Mouse (Mus musculus) left cerebral cortex, postnatal 25 days (tissue): ENCODE results near the gene Cox5a. TPM values are rescaled to one million over a fixed set of nuclear protein-coding genes. Genes with fewer than 3 reads are reported as not detected.

Experiments
- DNase-seq, 2 experiments: peaks; one replicate each; pipeline ENCODE4 v3.0.0; 2022; ENCODE audit warnings: low spot score in 2 of 2, mixed read lengths in 1 of 2
- intact Hi-C: fragments of 180-260 bp; cut with DNase I; formaldehyde crosslinking; loops from one replicate; pipeline ENCODE4 v1.15.1; 2025
- total RNA-seq, 2 experiments: library from RNA; stranded (reverse); gene quantifications; 2 replicates each; pipeline ENCODE4 v1.2.3; 2021

Gene Cox5a
- total RNA-seq, 2 experiments from 2014 or later: 423 to 447 TPM

DNA sequence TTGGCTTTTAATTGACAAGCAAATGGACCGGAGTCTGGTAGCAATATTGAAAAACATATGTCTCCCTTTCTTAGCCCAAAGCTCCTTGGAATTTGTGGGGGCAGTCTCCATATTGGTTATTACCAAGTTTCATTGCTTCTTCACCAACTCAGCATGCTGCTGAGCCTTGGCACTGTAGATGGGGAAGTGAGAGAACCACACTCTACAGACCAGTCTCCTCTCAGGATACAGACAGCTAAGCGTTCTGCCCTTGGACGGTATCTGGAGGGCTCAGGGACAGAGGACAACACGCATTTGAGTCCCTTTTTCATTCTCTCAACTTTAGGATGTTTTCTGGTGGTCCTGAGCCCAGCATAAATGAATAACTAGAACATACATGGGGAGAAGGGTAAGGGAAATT is 37.6 kb downstream of the Cox5a start:
- no peak for DNase-seq
- intact Hi-C loops: no loop called here

DNA sequence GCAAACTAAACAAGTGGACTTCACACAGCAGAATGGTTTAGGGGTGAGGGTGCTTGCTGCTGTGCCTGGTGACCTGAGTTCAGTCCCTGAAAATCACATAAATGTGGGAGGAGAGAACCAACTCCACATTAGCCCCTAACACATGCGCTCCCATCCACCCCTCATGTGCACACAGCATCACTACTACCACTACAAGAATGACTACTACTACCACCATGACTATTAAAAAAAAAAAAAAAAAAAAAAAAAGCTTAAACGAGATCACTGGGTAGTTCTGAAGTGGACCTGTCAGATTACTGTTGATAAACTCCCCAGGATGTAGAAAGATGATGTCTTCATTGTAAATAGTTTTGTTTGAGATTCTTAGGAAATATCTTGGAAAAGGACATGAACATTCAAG is 38.5 kb downstream of the Cox5a start:
- intact Hi-C loops: no loop called here

DNA sequence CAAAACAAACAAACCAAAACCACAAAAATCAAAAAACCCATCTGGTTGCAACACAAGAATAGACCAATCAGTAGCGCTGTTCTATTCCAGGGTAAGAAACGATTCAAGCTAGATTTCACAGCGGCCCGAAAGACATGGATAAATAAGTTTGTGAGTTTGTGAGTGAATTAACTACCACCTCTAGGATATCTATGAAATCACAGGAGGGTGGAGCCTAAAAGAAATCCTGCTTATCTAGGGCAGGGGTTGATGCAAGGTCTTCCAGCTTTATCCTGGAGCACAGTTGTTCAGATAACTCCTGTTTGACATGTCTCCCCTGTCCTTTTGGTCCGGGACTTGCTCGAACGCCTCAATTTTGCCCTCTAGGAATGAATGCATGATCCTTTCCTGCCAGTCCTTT is 39.2 kb downstream of the Cox5a start:
- no peak for DNase-seq
- intact Hi-C loops: no loop called here

More for the DNA sequence above, 38.5 kb downstream of the Cox5a start:
- no peak for DNase-seq

DNA sequence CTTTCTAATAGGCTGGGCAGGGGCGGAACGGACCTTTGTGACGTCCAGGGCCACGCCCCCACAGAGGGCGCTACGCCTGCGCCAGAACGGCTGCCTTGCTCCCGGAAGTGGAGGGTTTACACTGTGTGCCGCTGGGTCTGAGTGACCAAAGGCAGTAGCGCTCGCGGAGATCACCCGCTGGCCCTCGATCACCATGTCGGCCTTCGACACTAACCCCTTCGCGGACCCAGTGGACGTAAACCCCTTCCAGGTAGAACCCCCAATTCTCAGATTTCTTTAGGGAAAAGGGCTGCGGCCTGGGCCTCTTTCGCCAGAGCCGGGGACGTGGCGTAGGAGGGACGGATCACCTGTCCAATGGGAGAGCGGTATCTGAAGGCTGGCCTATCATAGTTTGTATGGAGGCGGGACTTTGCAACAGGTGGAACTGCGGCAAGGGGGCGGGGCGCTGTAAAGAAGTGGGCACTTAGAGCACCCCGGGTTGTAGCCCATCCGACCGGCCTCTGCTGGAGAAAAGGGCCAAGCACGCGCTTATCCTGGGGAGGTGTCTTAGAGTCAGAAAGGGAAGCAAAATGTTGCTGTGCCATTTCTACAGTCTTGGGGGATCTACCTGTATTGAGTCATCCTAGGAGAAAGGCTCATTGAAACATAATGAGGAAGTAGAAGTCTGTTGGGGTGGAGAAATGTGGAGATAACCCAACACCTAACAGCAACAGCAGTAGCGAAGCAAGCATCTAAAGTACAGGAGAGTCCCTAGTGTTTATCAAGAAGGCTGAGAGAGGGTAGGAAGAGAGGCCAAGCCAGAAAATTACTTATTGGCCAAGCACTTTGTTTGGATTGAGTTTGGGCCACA is 40.0 kb downstream of the Cox5a start, which contains the start of gene Scamp2:
TSS of gene Scamp2 (plus strand) at position 83 of the 850 bp plus-strand sequence.
- peak; percentile 95 to 96 for DNase-seq
- intact Hi-C loops: no loop called here

DNA sequence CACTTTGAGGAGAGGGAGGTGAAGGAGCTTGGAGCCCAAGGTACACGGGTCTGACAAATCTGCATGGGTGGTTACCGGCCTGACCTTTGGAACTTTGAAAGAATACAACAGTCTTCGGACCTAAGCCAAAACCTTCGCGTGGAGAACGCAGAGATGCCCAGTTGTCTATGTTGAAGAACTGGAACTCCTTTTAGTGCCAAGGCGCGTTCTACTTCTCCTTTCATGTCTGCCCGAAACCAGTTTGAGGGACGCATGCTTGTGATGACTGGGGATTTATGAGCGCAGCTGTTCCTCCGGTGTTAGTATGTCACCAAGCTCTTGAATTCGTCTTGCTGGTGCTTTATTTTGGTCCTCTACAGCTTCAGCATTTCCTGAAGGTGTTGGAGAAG is 40.6 kb downstream of the Cox5a start:
- intact Hi-C loops: no loop called here
- DNase-seq: no peak

DNA sequence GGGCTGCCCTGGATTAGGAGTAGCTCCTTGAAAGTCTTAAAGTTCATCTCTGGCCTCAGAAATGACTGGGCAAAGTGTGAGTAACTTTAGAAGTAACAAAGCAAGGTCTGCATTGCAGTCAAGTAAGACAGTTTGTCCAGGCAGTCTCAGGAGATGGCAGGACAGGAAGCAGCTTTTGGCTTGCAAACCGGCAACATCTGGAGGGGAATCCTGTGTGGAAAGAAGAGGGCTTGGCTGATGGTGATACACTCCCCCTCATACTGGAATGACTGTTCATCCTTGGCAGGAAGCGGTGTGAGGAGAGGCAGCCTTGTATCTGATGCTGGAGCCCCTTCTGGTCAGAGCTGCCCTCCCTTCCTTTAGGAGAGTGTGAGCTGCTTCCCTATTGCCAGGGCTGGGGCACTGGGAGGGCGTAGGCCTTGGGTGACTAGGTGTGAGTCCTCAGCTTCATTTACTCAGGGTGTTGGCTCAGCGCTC is 41.9 kb downstream of the Cox5a start:
- peak in 1 of 2 experiments; percentile 71 for DNase-seq
- intact Hi-C loops: no loop called here

DNA sequence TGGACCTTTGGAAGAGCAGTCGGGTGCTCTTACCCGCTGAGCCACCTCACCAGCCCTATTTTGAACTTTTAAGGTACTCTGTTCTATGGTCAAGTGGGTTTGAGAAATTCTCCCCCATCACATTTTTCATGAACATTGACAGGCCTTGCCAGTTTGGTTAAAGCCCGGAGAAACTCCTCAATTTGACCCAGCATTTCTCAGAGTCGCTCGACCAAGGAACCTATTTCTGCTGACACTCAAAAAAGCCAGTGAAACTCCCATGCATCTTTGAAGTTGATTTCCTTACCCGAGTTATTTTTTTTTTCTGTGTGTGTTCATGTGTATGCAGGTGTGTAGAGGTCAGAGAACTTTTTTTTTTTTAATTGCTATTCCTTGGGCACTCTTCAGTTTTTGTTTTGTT is 43.5 kb downstream of the Cox5a start:
- intact Hi-C loops: no loop called here
- DNase-seq: no peak

DNA sequence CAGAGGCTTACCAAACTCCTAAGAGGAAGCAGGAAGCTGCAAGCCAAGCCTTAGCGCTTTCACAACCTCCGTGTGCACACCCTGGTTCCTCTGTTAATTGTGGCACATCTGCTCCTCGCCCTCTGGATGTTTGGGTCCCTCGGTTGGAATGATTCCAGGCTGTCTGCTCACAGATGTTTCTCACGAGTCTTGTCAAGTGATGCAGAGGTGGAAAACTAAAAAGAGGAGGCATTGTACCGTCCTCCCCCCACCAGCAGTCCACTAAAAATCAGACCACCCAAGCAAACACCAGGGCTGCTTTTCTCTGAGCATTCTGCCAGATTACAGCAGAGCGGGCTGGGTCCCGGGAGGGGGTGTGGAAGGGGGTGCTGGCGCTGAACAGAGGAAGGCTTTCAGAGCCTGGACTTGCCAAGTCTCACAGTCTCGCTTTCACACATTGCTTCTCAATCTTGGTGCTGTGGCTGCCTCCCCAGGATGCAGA is 44.7 kb downstream of the Cox5a start:
- peak; percentile 56 to 77 for DNase-seq
- intact Hi-C loops: no loop called here

DNA sequence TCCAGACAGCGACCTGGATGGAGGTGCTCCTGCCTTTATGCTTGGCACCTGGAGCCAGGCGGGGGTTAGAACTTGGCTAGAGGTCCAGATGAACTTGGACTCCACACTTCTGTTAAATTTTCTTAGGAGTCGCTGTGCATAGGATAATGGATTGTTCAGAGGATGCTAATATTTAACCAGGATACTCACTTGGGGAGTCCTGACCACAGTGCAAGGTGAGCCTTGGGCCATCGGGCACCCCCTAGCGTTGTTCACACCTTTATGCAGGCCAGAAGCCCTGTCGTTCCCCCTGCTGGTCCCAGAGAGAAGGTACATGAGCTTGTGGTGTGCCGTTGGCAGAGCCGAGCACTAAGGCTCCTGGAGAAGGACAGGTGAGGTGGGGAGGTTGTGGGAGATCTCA is 45.8 kb downstream of the Cox5a start:
- no peak for DNase-seq
- intact Hi-C loops: no loop called here

DNA sequence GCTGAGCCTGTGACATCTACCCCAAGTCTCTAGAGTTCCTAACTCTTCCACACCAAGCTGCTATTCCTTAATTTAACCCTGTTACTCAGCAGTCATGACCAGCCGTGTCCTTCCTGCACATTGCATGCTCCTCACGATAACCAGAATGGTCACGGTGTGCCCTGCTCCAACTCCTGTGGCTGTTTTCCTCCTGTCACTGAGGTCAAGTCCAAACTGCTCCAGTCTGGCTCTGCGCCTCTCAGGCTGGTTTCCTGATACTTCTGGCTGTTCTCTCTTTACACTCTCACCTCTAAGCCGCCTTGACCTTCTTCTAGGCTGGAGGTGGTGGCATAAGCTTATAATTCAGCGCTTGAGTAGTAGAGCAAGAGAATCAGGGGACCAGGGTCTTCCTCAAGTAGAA is 47.4 kb downstream of the Cox5a start:
- no peak for DNase-seq

DNA sequence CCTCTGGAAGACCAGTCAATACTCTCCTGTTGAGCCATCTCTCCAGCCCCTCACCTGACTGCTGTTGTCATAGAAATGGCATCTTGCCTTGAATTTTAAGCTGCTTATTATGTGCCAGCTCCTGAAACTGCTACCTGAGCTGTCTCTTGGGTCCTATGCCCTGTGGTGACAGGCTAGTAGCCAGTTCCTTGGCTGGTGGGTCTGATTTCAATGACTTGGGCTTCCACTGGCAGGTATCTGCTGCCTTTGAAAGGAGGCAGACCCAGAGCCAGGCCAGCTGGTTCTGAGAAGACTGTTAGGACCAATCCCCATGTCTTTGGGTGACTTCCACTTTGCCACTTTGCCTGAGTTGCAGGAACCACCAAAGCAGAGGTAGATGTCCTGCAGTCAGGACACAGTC is 53.3 kb downstream of the Cox5a start:
- DNase-seq: no peak
- intact Hi-C loops: no loop called here

More for the DNA sequence above, 47.4 kb downstream of the Cox5a start:
- intact Hi-C loops: no loop called here

DNA sequence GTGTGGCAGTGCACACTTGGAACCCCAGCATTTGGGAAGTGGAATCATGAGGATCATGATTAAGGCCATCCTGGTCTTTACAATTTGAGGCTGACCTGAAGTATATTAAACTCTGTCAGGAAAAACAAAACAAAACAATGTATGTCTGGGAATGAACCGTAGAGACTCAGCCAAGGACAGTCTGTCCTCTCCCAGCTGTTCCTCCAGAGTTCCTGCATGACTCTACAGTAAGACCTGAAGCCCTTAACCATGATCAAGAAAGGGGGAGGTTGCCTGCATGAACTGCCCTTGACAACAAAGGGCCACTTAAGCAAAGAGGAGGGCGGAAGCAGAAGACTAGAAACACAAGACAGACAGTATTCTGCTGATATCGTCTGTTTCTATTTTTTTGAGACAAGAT is 54.5 kb downstream of the Cox5a start:
- DNase-seq: no peak
- intact Hi-C loops: no loop called here

DNA sequence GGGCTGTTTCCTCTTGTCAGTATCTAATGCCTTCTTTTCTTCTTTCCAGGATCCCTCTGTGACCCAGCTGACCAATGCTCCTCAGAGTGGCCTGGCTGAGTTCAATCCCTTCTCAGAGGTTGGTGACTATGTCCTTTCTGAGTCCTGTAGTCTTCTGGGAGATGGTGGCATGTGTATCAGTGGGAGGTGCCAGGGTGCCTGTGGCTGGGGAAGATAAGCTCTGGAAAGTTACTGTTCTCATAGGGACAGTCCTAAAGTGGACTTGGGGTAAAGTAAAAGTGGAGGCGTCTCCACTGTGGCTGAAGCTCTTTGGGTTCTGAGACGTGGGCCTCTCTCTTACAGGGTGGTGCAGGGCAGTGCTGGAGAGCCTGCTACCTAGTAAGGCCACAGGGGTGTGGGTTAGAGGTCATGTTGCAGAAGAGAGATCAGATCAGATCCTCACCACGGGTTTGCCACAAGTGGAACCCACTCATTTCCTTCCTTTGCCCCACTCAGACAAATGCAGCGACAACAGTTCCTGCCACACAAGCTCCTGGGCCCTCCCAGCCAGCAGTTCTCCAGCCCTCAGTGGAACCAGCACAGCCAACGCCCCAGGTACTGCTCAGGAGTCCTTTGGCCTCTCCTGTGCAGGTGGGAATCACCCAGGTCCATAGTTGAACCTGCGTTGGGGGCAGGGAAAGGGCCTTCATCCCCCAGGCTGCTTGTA is 56.2 kb downstream of the Cox5a start:
- intact Hi-C loops: no loop called here
- no peak for DNase-seq

Other genes with a start within 250 kb of the Cox5a start
- 10 to 100 TPM; 15.5 to 16.5 TPM for gene Ppcdc, start 81.2 kb upstream of the Cox5a start, total RNA-seq
- 100 to 1,000 TPM; 403 to 415 TPM for gene Scamp5, start 53.2 kb upstream of the Cox5a start, total RNA-seq
- 10 to 100 TPM; 15.6 to 16.1 TPM for gene Rpp25, start 17.2 kb upstream of the Cox5a start, total RNA-seq
- 10 to 100 TPM; 20.6 to 23.5 TPM for gene Fam219b, start 16.3 kb downstream of the Cox5a start, total RNA-seq
- 10 to 100 TPM; 68.9 to 74.9 TPM for gene Mpi, start 31.5 kb downstream of the Cox5a start, total RNA-seq
- 10 to 100 TPM; 22.5 to 25.6 TPM for gene Scamp2, start 39.7 kb downstream of the Cox5a start, total RNA-seq
- gene Ulk3, start 68.2 kb downstream of the Cox5a start, total RNA-seq: 10 to 100 TPM; 25.5 to 34.4 TPM
- gene Cplx3, start 85.0 kb downstream of the Cox5a start, total RNA-seq: 10 to 100 TPM; 11.0 to 17.4 TPM
- not detected for gene Lman1l, start 99.5 kb downstream of the Cox5a start, total RNA-seq
- 10 to 100 TPM; 35.8 to 37.8 TPM for gene Csk, start 132.4 kb downstream of the Cox5a start, total RNA-seq
- not detected for gene Cyp1a2, start 162.4 kb downstream of the Cox5a start, total RNA-seq
- under 1 TPM in 1 of 2 experiments, not detected in 1; 0.14 TPM for gene Cyp1a1, start 166.7 kb downstream of the Cox5a start, total RNA-seq
- 10 to 100 TPM; 12.9 to 13.5 TPM for gene Edc3, start 187.3 kb downstream of the Cox5a start, total RNA-seq
- 10 to 100 TPM; 75.3 to 76.6 TPM for gene Clk3, start 244.6 kb downstream of the Cox5a start, total RNA-seq